16 mouse cellular contexts compared by ENCODE assay signal in the genomic region with DNA sequence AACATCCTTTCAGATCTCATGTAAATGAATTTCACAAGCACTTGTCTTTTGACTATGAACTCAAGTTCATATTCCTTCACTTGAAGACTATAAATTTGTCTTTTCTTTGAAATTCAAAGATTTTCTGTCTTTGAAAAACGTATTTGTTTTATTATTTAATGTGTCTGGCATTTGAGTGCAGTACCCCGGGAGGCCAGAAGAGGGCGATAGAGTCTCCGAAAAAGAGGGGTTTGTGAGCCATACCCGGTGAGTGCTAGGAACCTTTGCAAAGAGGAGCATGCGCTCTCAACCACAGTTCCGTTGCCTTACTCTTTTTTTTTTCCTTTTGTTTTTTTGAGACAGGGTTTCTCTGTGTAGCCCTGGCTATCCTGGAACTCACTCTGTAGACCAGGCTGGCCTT.
DNase-seq lines count a peak whose midpoint lies in the region; ATAC-seq and TF ChIP-seq lines count a peak whose summit lies in the region.
"Had no signal": no experiment of that assay in that cellular context is flagged by ENCODE, and none has a peak within 500 bp of the region (broad histone marks: within the 10 kb centered on the region; RNA-seq: fewer than 3 reads in every experiment).

No protein-coding gene starts in this region.

- H3K36me3 ChIP-seq in hindbrain, postnatal 0 days (ENCODE audit: insufficient read depth, low read length): no peaks in the 10 kb centered on the region
- no peaks in the 10 kb centered on the region for H3K36me3 ChIP-seq in hindbrain, embryonic 10.5 days
- no peaks in the 10 kb centered on the region for H3K36me3 ChIP-seq in lung, embryonic 14.5 days (ENCODE audit: insufficient read depth)
- H3K36me3 ChIP-seq: heart, embryonic 13.5 days; hindbrain, embryonic 13.5 days; limb, embryonic 15.5 days had no signal

- H3K4me1 ChIP-seq in hindbrain, postnatal 0 days (ENCODE audit: insufficient read depth, low read length): no peaks in the 10 kb centered on the region
- H3K4me1 ChIP-seq in hindbrain, embryonic 10.5 days (replicated peaks): no peaks in the 10 kb centered on the region
- H3K4me1 ChIP-seq in lung, embryonic 14.5 days (ENCODE audit: insufficient read depth): no peaks in the 10 kb centered on the region
- H3K4me1 ChIP-seq: heart, embryonic 13.5 days; hindbrain, embryonic 13.5 days; limb, embryonic 15.5 days had no signal

- H3K27me3 ChIP-seq in hindbrain, postnatal 0 days (ENCODE audit: insufficient read depth, low read length): no peaks in the 10 kb centered on the region
- no peaks in the 10 kb centered on the region for H3K27me3 ChIP-seq in hindbrain, embryonic 10.5 days (ENCODE audit: insufficient read depth, poor library complexity, severe bottlenecking)
- no peaks in the 10 kb centered on the region for H3K27me3 ChIP-seq in lung, embryonic 14.5 days (ENCODE audit: insufficient read depth, low read length)
- H3K27me3 ChIP-seq: heart, embryonic 13.5 days; hindbrain, embryonic 13.5 days; limb, embryonic 15.5 days had no signal

- no peak overlapping the region for H3K4me2 ChIP-seq in hindbrain, postnatal 0 days (ENCODE audit: low read depth, low read length)
- no peak overlapping the region for H3K4me2 ChIP-seq in lung, embryonic 14.5 days
- H3K4me2 ChIP-seq: heart, embryonic 13.5 days; hindbrain, embryonic 13.5 days; limb, embryonic 15.5 days had no signal

- peak; percentile 38 for TF ChIP-seq CTCF in hindbrain, postnatal 0 days (IDR thresholded peaks at IDR 0.05; ENCODE audit: low read depth)
- peak; percentile 45 for TF ChIP-seq CTCF in lung, embryonic 14.5 days (IDR thresholded peaks at IDR 0.05; ENCODE audit: low read depth)

- 76% methylated on average over 7 of the region's 7 CpGs for WGBS in hindbrain, postnatal 0 days
- WGBS in hindbrain, embryonic 10.5 days: 79% methylated on average over 7 of the region's 7 CpGs
- WGBS in lung, embryonic 14.5 days: 76% methylated on average over 7 of the region's 7 CpGs

- H3K9me3 ChIP-seq in hindbrain, postnatal 0 days (ENCODE audit: low read length): no peaks in the 10 kb centered on the region
- H3K9me3 ChIP-seq in hindbrain, embryonic 10.5 days: no peaks in the 10 kb centered on the region
- no peaks in the 10 kb centered on the region for H3K9me3 ChIP-seq in lung, embryonic 14.5 days (ENCODE audit: low read depth, low read length)
- H3K9me3 ChIP-seq: limb, embryonic 15.5 days had no signal

- no peak overlapping the region for H3K27ac ChIP-seq in hindbrain, postnatal 0 days
- no peak overlapping the region for H3K27ac ChIP-seq in hindbrain, embryonic 10.5 days
- no peak overlapping the region for H3K27ac ChIP-seq in lung, embryonic 14.5 days (ENCODE audit: low read depth)
- H3K27ac ChIP-seq: heart, embryonic 13.5 days; hindbrain, embryonic 13.5 days; limb, embryonic 15.5 days had no signal

- intact Hi-C loops in heart, postnatal 25 days (cut with DNase I): no loop called here

- H3K9ac ChIP-seq in hindbrain, postnatal 0 days (replicated peaks; ENCODE audit: low read length): no peak overlapping the region
- no peak overlapping the region for H3K9ac ChIP-seq in lung, embryonic 14.5 days
- H3K9ac ChIP-seq: heart, embryonic 13.5 days; hindbrain, embryonic 13.5 days; limb, embryonic 15.5 days had no signal

- ATAC-seq in hindbrain, postnatal 0 days: no peak
- no peak for ATAC-seq in lung, embryonic 14.5 days (ENCODE audit: insufficient read depth)
- ATAC-seq: midbrain, embryonic 16.5 days had no signal

- DNase-seq in hindbrain, postnatal 0 days (ENCODE audit: low spot score): no peak
- DNase-seq in hindbrain, embryonic 10.5 days (ENCODE audit: low spot score): no peak
- no peak for DNase-seq in lung, embryonic 14.5 days
- DNase-seq in lung, postnatal 25 days (ENCODE audit: low spot score): no peak
- peak; percentile 63 for DNase-seq in R1 (ENCODE audit: low read depth, low spot score)
- DNase-seq in testis, postnatal 14 days (ENCODE audit: low spot score): peak; percentile 21
- no peak for DNase-seq in heart, postnatal 25 days (ENCODE audit: low spot score)
- DNase-seq: cerebellum, adult 9-10 months; gastrocnemius, postnatal 25 days; kidney, adult 18-20 months; thymus, postnatal 25 days had no signal

- H3K4me3 ChIP-seq in hindbrain, postnatal 0 days (ENCODE audit: low read length): no peak overlapping the region
- no peak overlapping the region for H3K4me3 ChIP-seq in hindbrain, embryonic 10.5 days
- no peak overlapping the region for H3K4me3 ChIP-seq in lung, embryonic 14.5 days (ENCODE audit: low read depth, low read length)
- H3K4me3 ChIP-seq: erythroblast, embryonic 14.5 days; heart, embryonic 13.5 days; hindbrain, embryonic 13.5 days; limb, embryonic 15.5 days had no signal

Comparison
In these comparisons a context has a peak if more than half of its experiments do, and no peak if none do; other contexts are left out.
1. DNase-seq: peak in R1 (single experiment) and testis, postnatal 14 days (single experiment); none in hindbrain, postnatal 0 days (single experiment), hindbrain, embryonic 10.5 days (single experiment), lung, embryonic 14.5 days (single experiment), lung, postnatal 25 days (single experiment) and heart, postnatal 25 days (single experiment).